Mouse (Mus musculus): Measurements from ENCODE around the gene Iqsec3.

Gene Iqsec3

DNA sequence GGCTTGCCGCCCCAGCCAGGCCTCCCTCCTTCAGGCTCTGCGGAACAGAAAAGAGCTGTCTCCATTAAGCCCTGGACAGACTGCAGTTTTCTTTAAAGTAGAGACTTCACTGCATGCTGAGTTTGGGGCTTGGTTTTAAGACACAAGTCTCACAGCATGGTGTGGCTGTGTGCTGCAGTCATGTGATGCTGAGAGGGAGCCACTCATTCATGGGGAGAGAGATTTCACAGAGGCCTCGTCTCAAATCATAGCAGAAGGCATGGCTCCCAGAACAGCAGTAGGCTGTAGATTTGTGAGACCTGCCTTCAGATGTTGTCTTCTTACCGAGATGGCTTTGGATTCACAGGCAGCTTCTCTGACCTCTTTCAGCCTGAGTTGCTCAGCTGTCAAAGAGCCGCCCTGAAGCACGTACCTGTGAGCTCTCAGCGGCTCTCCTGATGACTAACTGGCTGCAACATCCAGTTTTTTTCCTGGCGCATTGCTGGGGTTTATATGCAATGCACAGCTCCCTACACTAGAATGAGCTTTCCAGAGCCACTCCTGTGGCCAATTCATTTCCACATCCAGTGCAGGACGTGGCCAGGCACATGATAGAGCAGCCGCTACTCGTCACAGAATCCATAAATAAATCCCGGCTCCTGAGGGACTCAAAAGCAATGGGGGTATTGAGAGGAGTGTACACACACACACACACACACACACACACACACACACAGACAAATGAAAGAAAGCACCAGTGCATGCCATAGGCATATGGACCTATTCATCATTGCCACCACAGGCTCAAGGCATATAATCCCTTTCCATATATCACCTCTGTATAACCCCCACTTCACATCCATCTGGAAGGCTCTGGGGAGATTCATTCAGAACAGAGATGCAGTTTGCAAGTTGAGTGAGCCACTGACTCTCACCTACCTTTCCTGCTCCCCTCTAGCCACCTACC lies 18.7 kb downstream of the Iqsec3 start:
- DNase-seq (ENCODE audit: inconsistent ontology term), result no peak

DNA sequence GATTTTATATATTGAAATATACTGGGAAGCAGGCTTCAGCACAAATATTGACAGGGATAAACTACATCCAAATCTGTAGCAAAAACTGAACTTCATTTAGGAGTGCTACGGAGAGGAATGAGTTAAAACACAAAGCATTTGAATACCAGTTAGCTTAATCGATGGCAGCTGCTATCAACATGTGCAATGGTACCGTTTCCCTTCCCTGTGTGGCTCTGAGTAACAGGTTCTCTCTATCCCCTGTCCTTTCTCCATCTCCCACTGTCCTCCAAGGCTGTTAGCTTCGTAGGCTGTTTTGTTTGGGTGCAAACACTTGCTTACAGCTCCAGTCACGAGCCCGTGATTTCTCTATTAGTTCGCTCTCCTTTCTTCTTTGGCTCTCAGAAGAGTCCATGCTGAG lies 19.7 kb downstream of the Iqsec3 start:
- no peak for DNase-seq (ENCODE audit: inconsistent ontology term)

DNA sequence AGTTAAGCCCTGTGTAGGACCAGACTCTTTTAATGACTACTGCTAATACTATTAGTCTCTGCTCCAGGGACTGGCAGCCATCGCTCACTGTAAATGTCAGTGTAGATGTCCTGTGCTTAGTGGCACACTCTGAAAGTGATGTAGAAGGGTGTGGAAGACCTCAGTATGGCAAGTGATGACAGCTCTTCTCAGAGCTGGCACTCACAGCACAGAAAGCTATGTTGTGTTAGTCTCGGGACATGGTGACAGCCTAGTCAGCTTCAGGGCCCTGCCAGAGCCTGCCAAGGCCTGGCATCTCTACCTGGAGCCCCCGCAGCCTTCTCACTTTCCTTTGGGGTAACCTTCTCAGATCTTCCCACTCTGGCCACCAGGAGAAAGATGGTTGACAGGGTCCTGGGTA lies 21.8 kb downstream of the Iqsec3 start:
- DNase-seq (ENCODE audit: inconsistent ontology term), result no peak

DNA sequence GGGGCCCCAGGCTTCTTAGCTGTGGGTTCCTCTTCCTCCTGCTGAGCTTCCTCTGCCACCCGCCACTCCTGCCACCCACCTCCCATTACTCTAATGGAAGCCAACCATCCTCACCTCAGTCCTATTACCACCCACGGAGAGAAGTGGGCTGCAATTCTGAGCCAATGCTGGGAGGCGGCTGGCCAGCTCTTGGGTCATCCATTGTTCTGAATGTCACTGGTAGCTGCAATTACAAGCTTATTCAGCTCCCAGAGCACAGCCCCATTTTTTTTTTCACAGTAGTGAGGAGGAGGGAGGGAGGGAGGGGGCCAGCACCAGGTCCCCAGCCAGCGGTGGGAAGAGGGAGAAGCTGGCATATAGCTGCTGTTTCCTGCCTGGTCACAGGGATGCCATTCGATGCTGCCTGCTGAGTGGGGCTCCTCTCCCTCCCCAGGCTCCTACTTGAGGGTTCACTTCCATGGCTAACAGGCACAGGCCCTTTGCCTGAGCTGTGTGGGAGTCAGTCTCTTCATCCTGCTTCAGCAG lies 32.7 kb downstream of the Iqsec3 start:
- peak; percentile 54 for DNase-seq (ENCODE audit: inconsistent ontology term)

DNA sequence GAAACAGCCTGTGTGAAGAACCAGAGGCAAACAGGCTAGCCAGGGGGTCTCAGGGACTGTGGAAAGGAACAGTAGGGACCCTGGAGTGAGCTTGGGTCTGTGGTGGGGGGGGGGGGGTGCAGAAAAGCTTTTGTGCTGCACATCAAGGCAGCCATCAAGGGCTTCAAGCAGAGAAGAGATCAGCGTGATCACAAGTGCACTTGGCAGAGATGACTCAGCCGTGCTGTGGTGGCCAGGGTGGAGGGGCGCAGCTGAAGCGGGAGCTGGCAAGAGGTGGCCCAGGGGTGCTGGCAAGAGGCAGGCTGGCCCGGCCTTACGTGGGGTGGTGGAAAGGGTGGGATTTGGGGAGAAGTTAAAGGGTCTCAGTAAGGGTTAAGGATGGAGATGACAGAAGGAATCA lies 48.6 kb downstream of the Iqsec3 start:
- DNase-seq (ENCODE audit: inconsistent ontology term), result no peak

DNA sequence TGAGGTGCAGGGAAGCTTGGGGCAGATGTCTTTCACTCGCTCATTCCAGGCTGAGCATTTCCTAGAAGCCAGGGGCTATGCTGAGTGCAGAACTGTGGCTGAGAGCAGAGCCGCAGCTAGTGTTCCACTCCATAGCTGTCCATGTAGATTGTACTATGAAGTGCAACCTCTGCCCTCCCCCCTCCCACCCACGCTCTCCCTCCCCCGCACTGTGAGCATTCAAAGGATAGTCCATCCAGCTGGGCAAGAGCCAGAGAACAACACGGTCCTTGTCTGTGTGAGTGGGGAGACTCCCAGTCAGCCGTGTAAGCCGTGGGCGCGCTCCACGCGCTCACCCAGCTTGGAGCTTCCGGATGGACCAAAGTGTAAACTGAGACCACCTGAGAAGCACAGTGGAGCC lies 49.1 kb downstream of the Iqsec3 start:
- DNase-seq (ENCODE audit: inconsistent ontology term), result peak; percentile 44

DNA sequence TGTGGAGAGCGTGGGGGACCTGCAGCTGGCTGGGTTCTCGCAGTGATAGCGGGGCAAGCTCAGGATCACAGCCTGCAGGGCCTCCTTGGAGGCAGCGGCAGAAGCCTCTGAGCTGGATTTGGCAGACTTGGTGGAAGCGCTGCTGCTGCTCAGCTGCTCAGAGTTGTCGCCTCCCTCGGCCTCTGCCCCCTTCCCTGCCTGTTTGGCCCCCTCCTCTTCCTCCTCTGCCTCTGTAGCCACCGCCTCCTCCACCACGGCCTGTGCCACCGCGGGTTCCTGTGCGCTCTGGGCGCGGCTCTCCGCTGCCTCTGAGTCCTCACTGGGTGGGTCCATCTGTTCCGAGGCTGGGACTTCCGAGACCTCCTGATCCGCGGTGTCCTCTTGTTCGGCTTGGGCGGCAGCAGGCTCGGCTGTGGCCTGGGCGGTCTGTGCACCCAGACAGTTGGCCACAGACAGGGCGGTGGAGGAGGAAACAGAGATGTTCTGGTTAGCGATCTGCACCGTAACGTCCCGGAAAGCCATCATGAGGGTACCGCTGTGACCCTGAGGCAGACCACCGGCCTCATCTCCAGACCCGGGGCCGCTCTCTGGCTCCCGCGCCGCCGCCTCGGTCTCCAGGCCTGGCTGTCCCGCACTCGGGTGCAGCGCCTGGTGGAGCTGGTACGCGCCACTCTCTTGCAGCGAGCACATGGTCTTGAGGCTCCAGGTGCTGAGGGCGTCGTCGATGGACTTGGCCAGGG lies 60.8 kb downstream of the Iqsec3 start:
- DNase-seq (ENCODE audit: inconsistent ontology term), result peak; percentile 13

DNA sequence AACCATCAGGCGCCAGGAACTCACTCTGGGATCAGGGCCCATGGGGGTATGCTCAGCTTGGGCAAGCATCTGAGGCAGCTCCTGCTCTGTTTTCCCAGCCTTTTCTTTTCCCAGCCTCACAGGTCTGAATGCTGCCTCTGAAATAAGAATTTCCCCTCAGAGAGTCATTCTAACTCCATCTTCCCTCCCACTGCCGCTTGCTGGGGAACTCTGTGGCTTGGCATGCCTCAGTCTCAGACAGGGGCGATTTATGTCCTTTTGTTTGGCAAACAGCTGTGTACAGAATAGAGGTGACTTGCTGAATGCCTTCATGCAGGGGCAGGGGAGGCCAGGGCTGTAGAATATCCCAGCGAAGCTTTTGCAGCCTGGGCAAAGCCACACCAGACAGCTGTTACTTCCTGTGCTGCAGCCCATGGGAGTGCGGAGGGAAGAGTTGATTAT lies 65.9 kb downstream of the Iqsec3 start:
- peak; percentile 61 for DNase-seq (ENCODE audit: inconsistent ontology term)

DNA sequence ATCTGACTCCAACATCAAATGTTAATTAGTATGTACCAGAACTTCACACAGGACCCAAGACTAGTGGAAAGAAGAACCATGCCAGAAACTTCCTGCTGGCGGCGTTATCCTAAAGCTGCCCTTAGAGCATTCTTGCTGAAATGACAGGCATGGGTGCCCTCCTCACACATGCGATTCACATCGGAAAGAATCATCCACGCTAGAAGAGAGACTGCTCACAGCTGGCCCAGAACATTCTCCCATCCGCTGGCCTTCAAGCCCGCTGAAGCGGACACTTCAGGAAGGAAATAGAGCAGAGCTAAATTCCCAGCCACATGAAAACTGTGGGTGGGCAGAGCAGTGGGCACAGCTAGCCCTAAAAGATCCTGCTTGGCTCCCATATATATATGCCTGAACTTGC lies 68.2 kb downstream of the Iqsec3 start:
- peak; percentile 45 for DNase-seq (ENCODE audit: inconsistent ontology term)

DNA sequence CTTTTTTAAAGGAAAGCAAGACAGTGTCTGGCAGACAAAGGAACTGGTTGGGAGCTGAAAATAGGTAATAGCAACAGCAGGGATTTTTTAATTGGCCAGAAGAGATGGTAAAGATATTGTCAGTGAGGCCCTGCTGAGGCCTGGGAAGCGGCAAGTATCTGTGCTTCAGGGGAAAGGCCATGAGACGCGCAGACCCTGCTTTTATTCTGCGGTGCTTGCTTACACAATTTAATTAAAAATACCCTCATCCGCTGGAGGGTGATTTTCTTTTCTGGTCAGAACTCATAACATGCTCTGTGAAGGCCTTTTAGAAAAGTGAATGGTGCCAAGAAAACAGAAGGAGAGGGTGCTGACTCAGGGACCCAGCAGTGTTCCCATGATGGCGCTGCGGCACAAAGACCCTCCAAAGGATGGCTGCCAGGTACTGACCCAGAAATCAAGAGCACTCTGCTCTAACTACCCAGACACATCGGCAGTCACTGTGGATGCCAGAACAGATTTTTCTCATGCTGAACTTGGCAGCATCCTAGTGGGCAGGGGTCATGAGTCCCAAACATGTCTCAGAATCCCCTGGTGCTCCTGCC lies 70.7 kb downstream of the Iqsec3 start:
- peak; percentile 44 for DNase-seq (ENCODE audit: inconsistent ontology term)

DNA sequence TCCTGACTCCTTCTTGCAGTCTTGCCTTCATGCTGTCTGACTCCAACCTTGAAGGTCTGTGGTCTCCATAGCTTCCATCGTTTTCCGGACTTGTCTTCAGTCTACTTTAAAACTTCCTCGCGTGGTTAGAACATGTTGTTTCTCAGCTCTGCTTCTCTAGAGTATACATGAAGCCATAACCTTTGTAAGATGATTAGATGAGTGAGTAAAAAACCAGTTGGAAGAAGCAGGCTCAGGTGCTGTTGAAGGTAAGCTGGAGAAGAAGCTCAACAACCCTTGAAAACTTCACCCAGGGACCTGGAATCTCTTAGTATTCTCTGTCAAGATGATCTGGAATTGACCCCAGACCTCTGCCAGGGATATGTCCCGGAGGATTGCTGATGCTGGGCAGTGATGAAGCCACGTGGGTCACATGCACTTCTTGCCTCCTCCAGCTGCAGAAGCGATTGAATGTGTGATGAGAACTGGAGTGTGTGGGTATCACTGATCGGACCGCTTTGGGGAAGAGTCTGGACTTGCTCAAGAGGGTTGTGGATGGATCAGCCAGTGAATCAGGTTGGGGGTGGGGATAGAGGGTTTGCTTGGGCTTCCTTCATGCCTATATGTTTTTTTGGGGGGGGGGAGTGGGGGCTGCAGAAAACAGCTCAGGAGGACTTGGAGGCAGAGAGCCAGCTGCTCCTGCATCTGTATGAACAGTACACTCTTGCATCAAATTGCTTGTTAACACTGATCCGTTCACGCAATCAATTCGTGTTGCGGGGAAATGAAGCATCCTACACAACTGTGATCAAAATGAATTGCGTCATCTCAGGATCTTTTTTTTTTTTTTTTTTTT lies 71.4 kb downstream of the Iqsec3 start:
- no peak for DNase-seq (ENCODE audit: inconsistent ontology term)

DNA sequence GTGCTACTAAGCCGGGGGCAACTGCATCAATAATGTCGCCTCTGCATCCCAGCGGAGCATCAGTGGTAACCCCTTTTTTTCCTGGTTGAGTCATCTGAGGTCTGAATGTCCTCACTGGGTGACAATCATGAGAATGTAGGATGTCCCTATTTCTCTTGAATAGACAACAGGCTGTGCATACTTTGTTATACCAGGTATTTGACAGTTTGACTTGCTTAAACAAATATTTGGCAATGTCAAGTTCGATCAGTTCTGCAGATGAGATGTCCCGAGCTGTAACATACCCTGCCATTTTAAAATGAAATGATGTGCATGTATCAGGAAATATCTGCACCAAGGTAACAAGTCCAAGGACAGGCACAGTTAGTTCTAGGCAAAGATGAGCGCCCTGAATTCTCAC lies 72.3 kb downstream of the Iqsec3 start:
- DNase-seq (ENCODE audit: inconsistent ontology term), result no peak

DNA sequence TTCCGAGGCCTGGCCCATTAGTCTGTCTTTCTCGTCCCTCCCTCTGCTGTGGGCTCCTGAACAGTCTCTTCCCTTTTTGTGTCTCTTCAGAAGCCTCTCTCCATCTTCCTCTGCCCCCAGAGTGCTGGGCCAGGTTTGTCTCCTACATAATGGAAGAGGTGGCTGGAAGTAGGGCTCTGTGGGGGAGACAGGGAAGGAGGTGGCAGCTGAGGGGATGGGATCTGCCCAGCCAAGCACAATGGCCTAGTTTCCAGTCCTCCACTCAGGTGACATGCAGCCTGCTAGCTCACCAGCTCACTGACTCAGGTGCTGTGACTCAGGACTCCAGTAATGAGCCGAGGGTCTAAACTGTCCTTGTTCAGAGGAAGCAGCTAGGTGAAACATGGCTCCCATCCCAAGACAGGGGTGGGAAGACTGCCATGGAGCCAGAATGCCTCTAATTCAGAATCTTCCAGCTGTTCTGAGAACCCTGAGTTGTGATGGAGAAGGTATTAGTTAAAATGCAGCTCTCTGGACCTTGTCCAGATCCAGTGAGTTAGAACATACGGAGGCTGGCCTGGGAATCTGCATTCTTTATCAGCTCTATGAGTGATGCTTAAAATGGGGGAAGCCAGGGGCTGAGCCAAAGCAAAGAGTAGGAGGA lies 80.7 kb downstream of the Iqsec3 start:
- DNase-seq (ENCODE audit: inconsistent ontology term), result no peak

DNA sequence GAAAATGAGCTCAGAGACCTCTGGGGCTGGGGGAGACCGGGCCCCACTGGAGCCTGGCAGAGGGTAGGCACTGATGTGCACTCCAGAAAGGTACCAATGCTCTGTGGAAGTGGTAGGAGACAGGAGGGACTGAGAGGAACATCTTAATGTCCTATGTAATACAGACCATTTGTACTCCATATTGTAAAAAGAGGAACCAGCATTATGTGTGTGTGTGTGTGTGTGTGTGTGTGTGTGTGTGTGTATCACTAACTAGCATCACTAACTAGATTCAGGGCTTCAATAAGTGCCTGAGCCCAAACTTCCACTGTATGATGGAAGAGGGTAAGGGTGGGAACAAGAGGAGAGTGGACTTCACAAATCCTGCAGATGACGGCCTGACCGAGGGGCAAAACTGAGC lies 88.1 kb downstream of the Iqsec3 start:
- DNase-seq (ENCODE audit: inconsistent ontology term), result no peak

DNA sequence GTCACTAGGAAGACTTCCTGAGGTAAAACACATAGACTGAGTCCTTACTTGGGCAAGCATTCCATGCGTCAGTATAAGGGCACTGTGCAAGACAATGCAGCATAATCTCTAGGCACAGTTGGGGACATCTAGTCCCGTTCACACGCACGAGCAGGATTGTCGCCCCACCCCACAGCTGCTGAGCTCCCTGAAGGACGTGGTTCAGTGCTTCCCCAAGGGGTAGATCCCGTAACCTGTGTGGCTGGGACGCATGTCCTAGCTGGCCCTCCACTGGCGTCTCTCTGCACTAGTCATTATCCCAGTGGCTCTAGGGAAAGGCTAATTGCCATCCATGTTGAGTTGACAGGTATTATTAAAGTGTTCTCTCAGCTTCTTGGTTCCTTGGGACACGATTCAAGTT lies 91.4 kb downstream of the Iqsec3 start:
- no peak for DNase-seq (ENCODE audit: inconsistent ontology term)

DNA sequence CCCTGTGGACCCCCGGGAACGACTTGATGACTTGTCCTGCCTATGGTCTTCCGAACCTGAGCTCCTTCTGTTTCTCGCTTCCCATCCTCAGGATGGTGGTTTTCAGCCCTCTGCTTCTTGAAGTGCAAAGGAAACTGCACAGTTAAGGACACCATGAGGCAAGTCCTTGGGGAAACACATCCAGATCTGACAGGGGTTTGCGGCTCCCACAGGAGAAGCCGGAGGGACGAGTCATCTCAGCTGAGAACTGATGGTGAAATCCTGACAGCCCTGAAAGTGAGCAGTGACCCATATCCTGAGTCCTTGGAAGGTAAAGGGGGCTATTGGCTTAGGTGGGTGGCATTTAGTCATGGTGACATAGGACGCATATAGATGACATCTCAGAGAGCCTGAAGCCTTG lies 92.9 kb downstream of the Iqsec3 start:
- DNase-seq (ENCODE audit: inconsistent ontology term), result peak; percentile 39

DNA sequence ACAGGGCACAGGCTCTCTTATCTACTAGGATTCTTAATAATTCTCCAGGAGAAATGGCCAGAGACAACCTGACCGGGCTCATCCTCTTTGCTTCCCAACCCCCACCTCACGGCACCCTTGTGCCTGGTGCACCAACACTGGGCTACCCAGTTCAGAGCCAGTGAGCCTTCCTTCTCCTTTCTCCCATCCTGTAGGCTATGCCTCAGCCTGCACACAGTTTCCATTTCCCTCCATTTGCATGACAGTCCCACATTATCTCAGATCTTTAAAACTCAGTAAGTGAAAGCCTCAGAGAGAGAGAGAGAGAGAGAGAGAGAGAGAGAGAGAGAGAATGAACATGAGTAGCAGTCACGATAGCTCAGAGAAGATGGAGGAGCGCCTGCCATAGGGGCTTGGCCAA lies 95.2 kb downstream of the Iqsec3 start:
- DNase-seq (ENCODE audit: inconsistent ontology term), result no peak

DNA sequence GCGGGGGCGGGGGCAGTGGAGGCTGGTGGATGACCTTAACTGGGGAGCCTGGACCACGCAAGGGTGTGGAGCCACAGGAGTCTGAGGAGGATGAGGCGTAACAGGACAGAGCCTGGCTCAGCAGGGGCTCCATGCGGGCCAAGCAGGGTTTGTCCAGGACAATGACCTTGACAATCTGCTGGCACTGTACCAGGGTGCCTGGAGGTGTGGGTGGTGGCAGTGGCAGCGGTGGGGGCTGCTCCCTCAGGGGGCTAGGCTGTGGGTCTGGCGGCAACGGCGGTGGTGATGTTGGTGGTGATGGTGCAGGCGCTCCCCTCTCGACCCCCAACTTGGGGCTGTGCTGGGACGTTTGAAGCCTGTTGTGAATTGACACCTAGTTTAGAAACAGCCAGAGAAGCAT lies 97.3 kb downstream of the Iqsec3 start:
- no peak for DNase-seq (ENCODE audit: inconsistent ontology term)

DNA sequence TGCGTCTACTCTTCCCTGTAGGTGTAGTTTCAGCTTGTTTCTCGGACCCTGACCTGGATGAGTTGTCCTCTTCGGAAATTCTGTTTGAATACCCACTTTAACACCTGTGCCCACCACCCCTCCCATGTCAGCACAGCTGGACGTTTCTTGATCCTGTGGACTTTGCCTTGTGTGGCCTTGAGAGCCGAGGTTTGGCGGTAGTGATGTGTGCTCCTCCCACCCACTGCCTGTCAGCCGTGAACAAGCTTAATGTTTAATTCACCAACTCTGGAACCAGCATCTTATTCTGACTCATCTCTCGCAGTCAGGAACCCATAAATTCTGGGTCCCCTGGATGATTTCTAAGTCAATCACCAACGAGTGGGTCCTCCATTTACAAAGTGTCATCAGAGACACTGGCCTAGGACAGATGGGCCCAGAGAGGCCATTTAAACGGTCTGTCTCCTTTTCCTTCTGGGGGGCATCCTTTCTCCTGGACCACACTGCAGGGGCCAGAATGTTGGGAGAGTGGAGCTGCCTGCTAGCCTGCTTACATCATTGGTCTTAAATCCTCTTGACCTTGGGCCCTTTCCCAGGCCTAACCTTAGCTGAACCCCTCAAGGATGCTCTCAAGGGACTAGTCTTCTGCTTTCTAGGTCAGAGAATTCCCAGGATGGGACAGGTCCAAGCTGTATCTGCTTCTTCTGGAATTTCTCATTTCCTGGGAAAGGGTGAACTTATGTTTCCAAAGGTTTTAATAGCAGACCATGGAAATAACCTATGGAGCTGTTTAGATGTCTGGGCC lies 102.1 kb downstream of the Iqsec3 start:
- DNase-seq (ENCODE audit: inconsistent ontology term), result no peak

DNA sequence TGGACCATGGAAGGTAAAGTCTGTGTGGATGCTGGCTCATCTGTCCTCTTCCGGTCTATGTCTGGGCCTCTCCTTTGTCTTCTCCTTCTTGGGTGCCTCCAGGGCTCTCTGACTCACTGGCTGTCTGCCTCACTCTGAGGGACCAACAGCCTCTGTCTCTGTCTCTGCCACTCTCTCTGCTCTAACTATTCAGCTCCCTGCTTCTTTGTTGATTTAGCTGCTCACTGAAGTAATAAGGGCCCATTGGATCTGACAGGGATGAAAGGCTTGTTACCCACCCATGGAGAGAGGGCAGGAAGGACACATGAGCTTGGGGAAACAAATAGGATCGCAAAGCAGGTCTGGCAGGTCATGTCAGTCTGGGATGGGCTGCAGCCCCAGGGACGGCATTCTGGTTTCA lies 106.4 kb downstream of the Iqsec3 start:
- peak; percentile 81 for DNase-seq (ENCODE audit: inconsistent ontology term)

Measured in Muller cell, postnatal 12 days (primary cell).